Mouse (Mus musculus) cerebellum, adult 2 months (tissue): Measurements from ENCODE around the gene Zfp609. TPM values are rescaled to one million over a fixed set of nuclear protein-coding genes. Genes with fewer than 3 reads are reported as not detected.
"Not testable (repeated sequence)": the region's sequence is repeated elsewhere in the genome, so short reads cannot be mapped to it uniquely, and the experiment has no call there.

Experiments
- DNase-seq, 2 experiments: peaks; one replicate each; pipeline ENCODE4 v3.0.0; 2021
- H3K27ac ChIP-seq: fragments of 200-500 bp; 2 replicates; pipeline ENCODE4 v1.5.1; 2012; ENCODE audit warnings: low read length, control low read depth, inconsistent platforms; ENCODE audit not compliant: insufficient read depth
- H3K27me3 ChIP-seq: fragments of 200-500 bp; 2 replicates; pipeline ENCODE4 v1.6.1; 2012; ENCODE audit warnings: inconsistent platforms, mild to moderate bottlenecking, low read length, moderate library complexity; ENCODE audit not compliant: control insufficient read depth, insufficient read depth
- H3K4me1 ChIP-seq: fragments of 200-500 bp; 2 replicates; pipeline ENCODE4 v1.6.1; 2011; ENCODE audit warnings: low read length; ENCODE audit not compliant: control insufficient read depth, insufficient read depth
- H3K4me3 ChIP-seq: fragments of 200-500 bp; replicated peaks from 2 replicates; pipeline ENCODE3; 2011; ENCODE audit warnings: mild to moderate bottlenecking, low read depth, low read length, control low read depth; ENCODE audit not compliant: insufficient read depth
- CTCF ChIP-seq: fragments of 200-500 bp; IDR thresholded peaks from 2 replicates; pipeline ENCODE4 v1.5.1; 2011; ENCODE audit warnings: low read depth, mild to moderate bottlenecking, control low read depth, low read length, moderate library complexity, borderline replicate concordance; ENCODE audit not compliant: insufficient read depth
- POLR2A ChIP-seq: fragments of 200-500 bp; IDR thresholded peaks from 2 replicates; pipeline ENCODE4 v1.6.1; 2011; ENCODE audit warnings: low read length, control low read depth, borderline replicate concordance; ENCODE audit not compliant: insufficient read depth
- WGBS: fragments of 180-500 bp; shearing (Covaris S2); methylation state at CpG from one replicate; pipeline ENCODE4 v1.1.7; 2018; 5-methylcytosine and 5-hydroxymethylcytosine counted together
- polyA plus RNA-seq: library from polyadenylated mRNA; depleted of rRNA; stranded (reverse); fragments of >200 nt; gene quantifications from 2 replicates; pipeline ENCODE4 v1.2.3, GENCODE M21; 2012

The Zfp609 gene
- polyA plus RNA-seq, 1 experiment = 19.2 TPM

DNA sequence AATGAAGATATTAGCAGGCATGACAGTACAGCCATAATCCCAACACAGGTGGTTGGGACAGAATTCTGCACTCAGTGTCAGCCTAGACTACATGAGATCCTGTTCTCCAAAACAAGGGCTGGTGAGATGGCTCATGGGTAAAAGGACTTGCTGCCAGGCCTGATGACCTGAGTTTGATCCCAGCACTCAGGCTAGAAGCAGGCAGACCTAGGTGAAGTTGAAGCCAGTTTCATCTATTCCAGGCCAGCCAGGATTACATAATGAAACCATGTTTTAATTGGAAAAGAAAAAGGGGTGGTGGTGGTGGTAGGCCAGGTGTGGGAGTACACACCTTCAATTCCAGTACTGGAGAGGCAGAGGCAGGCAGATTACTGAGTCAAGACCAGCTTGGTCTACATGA, 129.4 kb downstream of the Zfp609 start:
- DNase-seq = no peak
- Histone ChIP-seq H3K4me3 (no peak overlapping the region), H3K4me1 (peaks cover 2% of the 10 kb centered on the region), H3K27me3 (no peaks in the 10 kb centered on the region), H3K27ac (no peak overlapping the region)
- no peak for TF ChIP-seq CTCF

- WGBS = 59% methylated on average over 7 of the region's 7 CpGs
- no peak overlapping the region for H3K27ac ChIP-seq
- no peak for TF ChIP-seq CTCF
Measured at GRCm38 (mm10) chr9:65697356-65697755, 130.0 kb downstream of the Zfp609 start.

GRCm38 (mm10) chr9:65696337-65696736, 131.0 kb downstream of the Zfp609 start:
- no peaks in the 10 kb centered on the region for H3K27me3 ChIP-seq
- peak in 1 of 2 experiments; percentile 53 for DNase-seq
- no peak overlapping the region for H3K4me3 ChIP-seq
- peaks cover 2% of the 10 kb centered on the region for H3K4me1 ChIP-seq
- no peak for TF ChIP-seq POLR2A
- no peak for TF ChIP-seq CTCF
- no peak overlapping the region for H3K27ac ChIP-seq

More at GRCm38 (mm10) chr9:65697356-65697755, 130.0 kb downstream of the Zfp609 start:
- no peaks in the 10 kb centered on the region for H3K27me3 ChIP-seq
- DNase-seq = no peak
- peaks cover 2% of the 10 kb centered on the region for H3K4me1 ChIP-seq
- H3K4me3 ChIP-seq = no peak overlapping the region

- peak overlapping the region; percentile 13; the same call in 1 of the 2 replicates for H3K27ac ChIP-seq
- DNase-seq = peak; percentile 53 to 72
- WGBS = 18% methylated on average over 3 of the region's 3 CpGs
- TF ChIP-seq POLR2A (no peak), CTCF (peak; percentile 42; the same call in 1 of the 2 replicates)
- H3K4me3 ChIP-seq = no peak overlapping the region
- H3K27me3 ChIP-seq = no peaks in the 10 kb centered on the region
- H3K4me1 ChIP-seq = peaks cover 2% of the 10 kb centered on the region
Measured at GRCm38 (mm10) chr9:65695646-65696045, 131.7 kb downstream of the Zfp609 start.

GRCm38 (mm10) chr9:65692959-65693603, 134.3 kb downstream of the Zfp609 start:
- 51% methylated on average over 5 of the region's 5 CpGs for WGBS
- Histone ChIP-seq H3K27ac (no peak overlapping the region), H3K4me1 (peaks cover 2% of the 10 kb centered on the region), H3K4me3 (no peak overlapping the region), H3K27me3 (no peaks in the 10 kb centered on the region)
- no peak for DNase-seq
- no peak for TF ChIP-seq POLR2A
- no peak for TF ChIP-seq CTCF

GRCm38 (mm10) chr9:65692466-65692865, 134.9 kb downstream of the Zfp609 start:
- no peak overlapping the region for H3K4me3 ChIP-seq
- no peaks in the 10 kb centered on the region for H3K27me3 ChIP-seq
- peaks cover 2% of the 10 kb centered on the region for H3K4me1 ChIP-seq
- no peak for DNase-seq
- WGBS = 37% methylated on average over 3 of the region's 3 CpGs
- H3K27ac ChIP-seq = no peak overlapping the region
- TF ChIP-seq CTCF (no peak), POLR2A (no peak)

GRCm38 (mm10) chr9:65689869-65690268, 137.5 kb downstream of the Zfp609 start:
- H3K4me3 ChIP-seq, H3K27me3 ChIP-seq, H3K4me1 ChIP-seq, H3K27ac ChIP-seq, DNase-seq: not testable (repeated sequence)
- 26% methylated on average over 2 of the region's 2 CpGs for WGBS

GRCm38 (mm10) chr9:65684704-65685103, 142.7 kb downstream of the Zfp609 start:
- no peak for TF ChIP-seq POLR2A
- TF ChIP-seq CTCF = no peak
- WGBS = 81% methylated on average over 2 of the region's 2 CpGs
- Histone ChIP-seq H3K4me3 (no peak overlapping the region), H3K27me3 (no peaks in the 10 kb centered on the region), H3K4me1 (peaks cover 3% of the 10 kb centered on the region), H3K27ac (no peak overlapping the region)
- no peak for DNase-seq
